Mouse (Mus musculus) liver, embryonic 15.5 days (tissue): Measurements from ENCODE around the gene Chd1l. TPM values are rescaled to one million over a fixed set of nuclear protein-coding genes. Genes with fewer than 3 reads are reported as not detected.

Experiments used
- ATAC-seq: fragments of 200-750 bp; cut with Nextera tagmentation; 2 replicates; pipeline ENCODE4 v1.8.0; 2017; ENCODE audit warnings: moderate number of reproducible peaks, mild to moderate bottlenecking, moderate library complexity; ENCODE audit not compliant: insufficient read depth
- H3K27ac ChIP-seq: fragments of 300-500 bp; sonication (generic); replicated peaks from 2 replicates; pipeline ENCODE4 v1.5.1; 2015; ENCODE audit warnings: mild to moderate bottlenecking, inconsistent platforms
- H3K27me3 ChIP-seq: fragments of 300-500 bp; sonication (generic); 2 replicates; pipeline ENCODE4 v1.6.1; 2015; ENCODE audit warnings: mild to moderate bottlenecking, inconsistent platforms
- H3K36me3 ChIP-seq: fragments of 300-500 bp; sonication (generic); replicated peaks from 2 replicates; pipeline ENCODE4 v1.6.1; 2015; ENCODE audit warnings: moderate library complexity, mild to moderate bottlenecking, inconsistent platforms
- H3K4me1 ChIP-seq: fragments of 300-500 bp; sonication (generic); replicated peaks from 2 replicates; pipeline ENCODE4 v1.6.1; 2015; ENCODE audit warnings: inconsistent platforms
- H3K4me2 ChIP-seq: fragments of 300-500 bp; sonication (generic); 2 replicates; pipeline ENCODE4 v1.6.1; 2015; ENCODE audit warnings: moderate library complexity, mild to moderate bottlenecking, inconsistent platforms
- H3K4me3 ChIP-seq: fragments of 300-500 bp; sonication (generic); replicated peaks from 2 replicates; pipeline ENCODE4 v1.5.1; 2015; ENCODE audit warnings: mild to moderate bottlenecking, inconsistent platforms
- H3K9ac ChIP-seq: fragments of 300-500 bp; sonication (generic); 2 replicates; pipeline ENCODE4 v1.6.1; 2015; ENCODE audit warnings: moderate library complexity, mild to moderate bottlenecking, inconsistent platforms
- H3K9me3 ChIP-seq: fragments of 300-500 bp; sonication (generic); replicated peaks from 2 replicates; pipeline ENCODE4 v1.6.1; 2016; ENCODE audit warnings: inconsistent platforms
- WGBS: fragments of 180-500 bp; shearing (Covaris S2); methylation state at CpG from one replicate; pipeline ENCODE4 v1.1.7; 2015; ENCODE audit warnings: mixed read lengths; ENCODE audit not compliant: insufficient replicate concordance; 5-methylcytosine and 5-hydroxymethylcytosine counted together
- polyA plus RNA-seq: library from polyadenylated mRNA; unstranded; fragments of >200 nt; fragmentation: Nextera tagmentation; extraction: Ambion mirVana; gene quantifications from 2 replicates; pipeline ENCODE4 v1.2.1, GENCODE M21; 2015

The Chd1l gene
- polyA plus RNA-seq, 1 experiment from 2014 or later, result 10.2 TPM

DNA sequence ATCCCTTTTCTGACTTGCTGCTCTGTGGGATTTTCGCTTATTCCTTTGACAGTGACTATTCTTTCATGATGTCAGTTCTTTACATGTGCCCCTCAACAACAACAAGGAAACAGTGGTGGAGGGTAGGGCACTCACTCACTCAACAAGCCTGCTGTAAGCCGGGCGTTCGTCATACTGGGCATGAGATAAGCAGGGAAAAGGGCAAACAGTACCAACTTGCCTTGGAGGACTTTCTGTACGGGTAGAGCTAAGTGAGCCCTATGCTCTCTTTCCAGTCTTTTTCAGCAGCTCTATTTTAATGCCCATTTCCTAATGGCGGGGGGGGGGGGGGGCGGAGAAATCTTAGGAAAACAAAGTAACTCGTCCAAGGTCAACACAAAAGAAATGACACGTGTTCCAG is 32.0 kb upstream of the Chd1l start:
- 64% methylated on average over 9 of the region's 9 CpGs for WGBS

GRCm38 (mm10) chr3:97641396-97641795 is 31.4 kb upstream of the Chd1l start:
- H3K9me3 ChIP-seq, result no peaks in the 10 kb centered on the region
- H3K27me3 ChIP-seq, result no peaks in the 10 kb centered on the region
- H3K36me3 ChIP-seq, result 0 out of 2 replicates have a peak, but pooled peaks cover 11% of the 10 kb centered on the region
- H3K4me3 ChIP-seq, result no peak overlapping the region
- H3K27ac ChIP-seq, result no peak overlapping the region
- WGBS, result 68% methylated on average over 4 of the region's 4 CpGs
- no peak overlapping the region for H3K4me2 ChIP-seq
- no peak for ATAC-seq
- H3K9ac ChIP-seq, result no peak overlapping the region
- H3K4me1 ChIP-seq, result no peaks in the 10 kb centered on the region

More for the DNA sequence above, 32.0 kb upstream of the Chd1l start:
- H3K9me3 ChIP-seq, result no peaks in the 10 kb centered on the region
- no peak for ATAC-seq
- H3K9ac ChIP-seq, result no peak overlapping the region
- 0 out of 2 replicates have a peak, but pooled peaks cover 11% of the 10 kb centered on the region for H3K36me3 ChIP-seq
- no peak overlapping the region for H3K4me2 ChIP-seq
- H3K4me3 ChIP-seq, result no peak overlapping the region
- H3K27ac ChIP-seq, result no peak overlapping the region
- H3K27me3 ChIP-seq, result no peaks in the 10 kb centered on the region
- no peaks in the 10 kb centered on the region for H3K4me1 ChIP-seq

- ATAC-seq, result no peak
- no peaks in the 10 kb centered on the region for H3K27me3 ChIP-seq
- H3K4me3 ChIP-seq, result no peak overlapping the region
- no peak overlapping the region for H3K4me2 ChIP-seq
- H3K36me3 ChIP-seq, result no peaks in the 10 kb centered on the region
- H3K4me1 ChIP-seq, result peaks cover 7% of the 10 kb centered on the region; the same call in 1 of the 2 replicates
- no peaks in the 10 kb centered on the region for H3K9me3 ChIP-seq
- no peak overlapping the region for H3K9ac ChIP-seq
- 42% methylated on average over 3 of the region's 3 CpGs for WGBS
- H3K27ac ChIP-seq, result no peak overlapping the region
These were observed 24.3 kb upstream of the Chd1l start for GRCm38 (mm10) chr3:97634288-97634761.

DNA sequence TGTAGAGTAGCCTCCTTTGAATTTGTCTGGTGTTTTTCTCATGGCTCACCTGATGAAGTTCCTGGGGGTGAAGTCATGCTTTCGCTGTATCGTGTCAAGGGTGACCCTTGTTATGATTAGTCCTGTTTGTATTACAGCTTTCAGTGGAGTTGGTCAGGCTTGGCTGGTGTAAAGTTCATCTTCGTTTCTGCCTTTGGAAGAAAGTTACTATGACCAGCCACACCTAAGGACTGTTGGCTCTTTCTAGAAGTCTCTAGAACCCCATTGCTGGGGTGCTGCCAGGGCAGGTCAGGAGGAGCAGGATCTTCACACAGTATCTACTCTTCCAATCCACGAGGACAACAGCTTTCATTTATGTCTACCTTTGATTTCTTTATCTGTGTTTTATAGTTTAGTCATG is 23.5 kb upstream of the Chd1l start:
- no peaks in the 10 kb centered on the region for H3K27me3 ChIP-seq
- peaks cover 15% of the 10 kb centered on the region for H3K4me1 ChIP-seq
- H3K4me2 ChIP-seq, result no peak overlapping the region
- no peak overlapping the region for H3K27ac ChIP-seq
- no peak for ATAC-seq
- no peak overlapping the region for H3K9ac ChIP-seq
- no peak overlapping the region for H3K4me3 ChIP-seq
- 52% methylated on average over 4 of the region's 4 CpGs for WGBS
- no peaks in the 10 kb centered on the region for H3K36me3 ChIP-seq
- no peaks in the 10 kb centered on the region for H3K9me3 ChIP-seq

DNA sequence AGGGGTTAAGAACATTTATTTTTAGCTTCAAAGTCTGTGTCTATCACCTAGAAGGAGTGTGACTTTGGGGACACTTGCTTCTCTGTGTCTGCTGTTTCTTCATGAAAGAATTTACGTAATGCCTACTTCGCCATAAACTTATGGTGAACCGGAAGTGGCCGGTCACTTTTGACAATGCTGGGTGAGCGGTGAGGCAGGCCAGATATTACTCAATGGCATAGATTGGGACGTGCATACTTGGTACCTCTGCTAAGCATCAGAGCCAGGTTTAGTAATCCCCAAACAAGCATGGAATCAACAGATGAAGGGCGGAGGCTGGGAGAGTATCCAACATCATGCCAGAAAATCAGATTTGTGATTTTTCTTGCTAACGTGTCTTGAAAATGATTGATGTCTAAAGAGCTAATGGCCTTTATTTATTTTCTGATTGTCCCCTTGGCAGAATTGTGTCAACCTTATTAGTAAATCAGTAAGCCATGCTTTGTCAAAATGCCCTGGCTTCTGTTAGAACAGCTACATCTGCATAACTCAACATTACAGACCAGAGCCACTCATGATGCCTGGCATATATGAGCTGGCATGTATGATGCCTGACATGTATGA is 21.4 kb upstream of the Chd1l start:
- Histone ChIP-seq H3K4me2 (no peak overlapping the region), H3K27me3 (no peaks in the 10 kb centered on the region), H3K4me3 (no peak overlapping the region), H3K9me3 (no peaks in the 10 kb centered on the region), H3K4me1 (peaks cover 25% of the 10 kb centered on the region), H3K36me3 (no peaks in the 10 kb centered on the region), H3K9ac (no peak overlapping the region), H3K27ac (no peak overlapping the region)
- WGBS, result 66% methylated on average over 8 of the region's 8 CpGs
- ATAC-seq, result no peak

- no peaks in the 10 kb centered on the region for H3K27me3 ChIP-seq
- no peaks in the 10 kb centered on the region for H3K36me3 ChIP-seq
- peaks cover 25% of the 10 kb centered on the region for H3K4me1 ChIP-seq
- no peak for ATAC-seq
- WGBS, result 77% methylated on average over 4 of the region's 4 CpGs
- H3K27ac ChIP-seq, result no peak overlapping the region
- no peak overlapping the region for H3K9ac ChIP-seq
- H3K9me3 ChIP-seq, result no peaks in the 10 kb centered on the region
- H3K4me3 ChIP-seq, result no peak overlapping the region
- H3K4me2 ChIP-seq, result no peak overlapping the region
These were observed 20.7 kb upstream of the Chd1l start for GRCm38 (mm10) chr3:97630746-97631145.

GRCm38 (mm10) chr3:97629941-97630340 is 19.9 kb upstream of the Chd1l start:
- peaks cover 25% of the 10 kb centered on the region for H3K4me1 ChIP-seq
- H3K36me3 ChIP-seq, result no peaks in the 10 kb centered on the region
- 73% methylated on average over 4 of the region's 4 CpGs for WGBS
- H3K4me2 ChIP-seq, result peak overlapping the region; percentile 74
- no peaks in the 10 kb centered on the region for H3K9me3 ChIP-seq
- no peak for ATAC-seq
- H3K27ac ChIP-seq, result peak overlapping the region; percentile 82; the same call in 1 of the 2 replicates
- no peaks in the 10 kb centered on the region for H3K27me3 ChIP-seq
- 0 out of 2 replicates have a peak overlapping the region, but pooled peaks have one; percentile 0 for H3K4me3 ChIP-seq
- H3K9ac ChIP-seq, result no peak overlapping the region

- ATAC-seq, result peak; percentile 96
These were observed 18.5 kb upstream of the Chd1l start, which contains the start of gene Fmo5 for GRCm38 (mm10) chr3:97628391-97629001. TSS of gene Fmo5 (plus strand) at chr3:97628804.

GRCm38 (mm10) chr3:97627893-97628292 is 17.9 kb upstream of the Chd1l start:
- peaks cover 25% of the 10 kb centered on the region for H3K4me1 ChIP-seq
- H3K4me3 ChIP-seq, result peak overlapping the region; percentile 64
- no peaks in the 10 kb centered on the region for H3K27me3 ChIP-seq
- 52% methylated on average over 7 of the region's 7 CpGs for WGBS
- peak; percentile 27; the same call in 1 of the 2 replicates for ATAC-seq
- H3K27ac ChIP-seq, result peak overlapping the region; percentile 82; the same call in 1 of the 2 replicates
- no peaks in the 10 kb centered on the region for H3K36me3 ChIP-seq
- peak overlapping the region; percentile 54; the same call in 1 of the 2 replicates for H3K9ac ChIP-seq
- H3K9me3 ChIP-seq, result no peaks in the 10 kb centered on the region
- peak overlapping the region; percentile 74 for H3K4me2 ChIP-seq

More at GRCm38 (mm10) chr3:97628391-97629001, 18.5 kb upstream of the Chd1l start, which contains the start of gene Fmo5:
- Histone ChIP-seq H3K27ac (peak within 1 kb of the TSS; percentile 82), H3K4me2 (peak within 1 kb of the TSS; percentile 74), H3K4me3 (peak within 1 kb of the TSS; percentile 64), H3K27me3 (no peaks in the 10 kb centered on the region), H3K9ac (peak within 1 kb of the TSS; percentile 54), H3K9me3 (no peaks in the 10 kb centered on the region), H3K36me3 (no peaks in the 10 kb centered on the region), H3K4me1 (peaks cover 25% of the 10 kb centered on the region)
- 2% methylated on average over 18 of the region's 18 CpGs for WGBS

GRCm38 (mm10) chr3:97624611-97625010 is 14.6 kb upstream of the Chd1l start:
- no peak for ATAC-seq
- no peaks in the 10 kb centered on the region for H3K27me3 ChIP-seq
- H3K27ac ChIP-seq, result no peak overlapping the region
- H3K9me3 ChIP-seq, result no peaks in the 10 kb centered on the region
- no peak overlapping the region for H3K4me2 ChIP-seq
- H3K36me3 ChIP-seq, result no peaks in the 10 kb centered on the region
- H3K4me1 ChIP-seq, result peaks cover 18% of the 10 kb centered on the region
- WGBS, result 31% methylated on average over 2 of the region's 2 CpGs
- H3K4me3 ChIP-seq, result no peak overlapping the region
- no peak overlapping the region for H3K9ac ChIP-seq

DNA sequence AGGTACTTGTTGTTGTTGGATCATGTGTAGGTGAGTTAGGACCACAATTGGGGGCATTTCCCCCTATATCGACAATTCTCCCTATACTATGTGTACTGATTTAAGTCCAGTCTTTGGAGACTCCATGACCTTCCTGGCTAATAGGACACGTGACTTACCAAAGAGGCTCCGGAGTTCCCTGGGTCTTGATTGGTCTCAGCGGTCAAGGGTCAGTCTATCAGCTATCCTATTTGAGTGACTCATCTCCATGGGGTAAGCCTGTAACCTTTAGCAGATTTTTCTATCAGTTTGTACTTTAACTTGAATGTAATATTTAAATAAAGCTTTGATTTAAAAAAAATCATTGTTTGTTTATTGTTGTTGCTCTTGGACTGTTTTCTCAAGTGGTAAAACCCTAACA is 10.7 kb upstream of the Chd1l start:
- Histone ChIP-seq H3K4me1 (0 out of 2 replicates have a peak, but pooled peaks cover 6% of the 10 kb centered on the region), H3K27me3 (no peaks in the 10 kb centered on the region), H3K27ac (no peak overlapping the region), H3K4me2 (no peak overlapping the region), H3K4me3 (no peak overlapping the region), H3K9me3 (no peaks in the 10 kb centered on the region), H3K9ac (no peak overlapping the region), H3K36me3 (no peaks in the 10 kb centered on the region)
- ATAC-seq, result no peak
- 70% methylated on average over 4 of the region's 4 CpGs for WGBS
